Mouse (Mus musculus) cerebellum, postnatal 4 days (tissue): ENCODE measurements around the gene Grm4.

Experiments
- DNase-seq, 2 experiments: peaks; one replicate each; pipeline ENCODE4 v3.0.0; 2022; ENCODE audit warnings: low spot score in 2 of 2, mixed read lengths in 1 of 2

The Grm4 gene

DNA sequence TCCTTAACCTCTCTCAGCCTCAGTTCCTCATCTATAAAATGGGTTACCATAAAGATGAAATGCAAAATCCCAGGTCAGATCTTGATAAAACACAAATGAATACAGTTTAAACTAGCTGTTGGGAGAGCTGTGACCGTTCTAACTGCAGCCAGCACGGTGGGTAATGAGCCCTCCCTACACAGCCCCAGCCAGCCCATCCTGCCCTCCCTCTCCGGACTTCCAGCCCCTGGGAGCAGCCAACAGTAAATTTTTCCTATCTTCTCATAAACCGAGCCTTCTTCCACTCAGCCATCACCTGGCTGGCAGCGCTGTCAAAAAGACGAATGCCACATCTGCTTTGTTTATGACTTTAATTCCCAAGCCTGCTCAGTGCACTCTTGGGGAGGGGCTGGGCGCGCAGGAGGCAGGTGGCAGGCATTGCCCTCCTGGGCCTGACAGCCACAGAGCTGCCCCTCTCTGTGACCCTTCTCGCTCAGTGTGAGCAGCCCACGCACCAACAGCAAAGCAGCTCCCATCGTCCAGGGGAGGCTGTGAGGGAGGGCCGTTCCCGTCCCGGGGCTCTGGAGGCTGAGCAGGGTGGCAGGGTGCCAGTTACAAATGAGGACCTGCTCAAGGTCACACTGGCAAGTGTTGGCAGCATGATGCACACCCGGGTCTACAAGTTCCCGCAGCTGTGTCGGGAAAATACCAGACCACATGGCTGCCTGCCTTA, 75.7 kb downstream of the Grm4 start:
- no peak for DNase-seq

DNA sequence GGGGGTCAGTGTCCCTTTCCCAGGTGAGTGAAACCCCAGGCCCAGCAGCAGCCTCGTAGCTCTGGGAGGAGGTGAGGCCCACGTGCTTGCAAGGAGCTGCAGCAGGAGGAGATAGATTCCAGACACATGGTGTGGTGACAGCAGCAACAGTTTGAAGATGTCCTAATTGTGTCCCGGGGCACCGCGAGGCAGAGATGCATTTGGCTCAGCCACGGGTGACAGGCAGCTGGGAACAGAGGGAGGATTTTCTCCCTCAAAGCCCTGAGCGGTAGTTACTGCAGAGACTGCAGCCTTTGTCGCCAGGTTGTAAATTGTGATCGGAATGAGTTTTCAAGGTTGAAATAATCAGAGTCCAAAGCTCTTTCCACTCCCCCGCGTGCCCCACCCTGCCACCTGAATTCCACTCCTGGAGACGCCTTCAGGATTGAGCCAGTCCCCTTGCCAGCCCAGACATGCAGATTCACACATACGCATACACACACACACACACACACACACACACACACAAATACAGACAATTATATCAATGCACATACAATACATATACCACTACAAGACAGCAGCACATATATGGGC, 78.6 kb downstream of the Grm4 start:
- DNase-seq: no peak

DNA sequence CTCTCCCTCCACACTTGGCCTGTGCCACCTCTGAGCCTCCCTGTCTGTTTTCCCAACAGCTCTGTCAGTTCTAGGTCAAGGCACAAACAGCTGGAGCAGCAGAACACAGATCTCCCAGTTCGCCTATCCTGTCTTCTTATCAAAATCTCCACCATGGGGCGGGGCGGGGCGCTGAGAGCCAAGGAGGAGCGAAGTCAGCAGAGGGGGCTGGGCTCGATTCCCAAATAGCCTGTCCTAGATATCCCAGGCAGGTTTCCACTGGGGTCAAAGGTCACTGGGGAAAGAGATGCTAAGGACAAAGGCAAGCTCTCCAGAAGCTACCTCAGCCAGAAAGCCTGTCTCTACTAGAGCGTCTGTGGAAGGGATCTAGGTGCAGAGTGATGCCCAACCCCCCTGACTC, 79.4 kb downstream of the Grm4 start:
- DNase-seq: no peak

DNA sequence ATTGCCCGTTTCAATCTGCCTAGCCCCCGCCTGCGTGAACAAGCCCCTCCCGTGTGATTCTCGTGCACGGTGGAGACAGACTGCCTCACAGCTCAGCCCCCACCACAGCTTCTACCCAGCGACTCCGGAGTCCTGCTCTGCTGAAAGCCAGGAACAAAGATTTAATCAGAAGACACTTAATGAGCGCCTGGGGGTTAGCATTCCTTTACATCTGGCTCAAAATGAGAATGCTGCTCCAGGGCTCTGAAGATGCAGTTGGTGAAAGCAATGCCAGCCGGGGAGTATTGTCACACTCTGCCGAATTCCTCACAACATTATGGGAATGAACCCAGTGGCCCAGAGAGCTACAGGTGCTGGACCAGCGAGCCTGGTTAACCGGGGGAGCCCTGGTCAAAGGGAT, 85.4 kb downstream of the Grm4 start:
- DNase-seq: no peak

DNA sequence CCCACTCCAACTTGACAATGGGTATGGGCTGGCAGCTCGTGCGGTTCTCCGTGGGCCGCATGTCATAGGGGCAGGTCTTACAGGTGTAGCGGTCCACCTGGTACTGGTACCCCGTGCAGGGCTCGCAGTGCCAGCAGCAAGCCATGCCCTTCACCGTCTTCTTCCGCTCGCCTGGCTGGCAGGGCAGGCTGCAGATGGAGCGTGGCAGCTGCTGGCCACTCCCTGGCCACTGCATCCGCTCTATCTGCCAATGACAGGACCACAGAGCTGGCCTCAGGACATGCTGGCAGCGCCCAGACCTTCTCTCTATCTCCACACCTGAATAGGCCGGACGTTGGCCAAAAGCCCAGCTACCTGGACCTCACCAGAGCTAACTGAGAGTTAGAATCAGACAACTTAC, 86.0 kb downstream of the Grm4 start:
- DNase-seq: no peak

DNA sequence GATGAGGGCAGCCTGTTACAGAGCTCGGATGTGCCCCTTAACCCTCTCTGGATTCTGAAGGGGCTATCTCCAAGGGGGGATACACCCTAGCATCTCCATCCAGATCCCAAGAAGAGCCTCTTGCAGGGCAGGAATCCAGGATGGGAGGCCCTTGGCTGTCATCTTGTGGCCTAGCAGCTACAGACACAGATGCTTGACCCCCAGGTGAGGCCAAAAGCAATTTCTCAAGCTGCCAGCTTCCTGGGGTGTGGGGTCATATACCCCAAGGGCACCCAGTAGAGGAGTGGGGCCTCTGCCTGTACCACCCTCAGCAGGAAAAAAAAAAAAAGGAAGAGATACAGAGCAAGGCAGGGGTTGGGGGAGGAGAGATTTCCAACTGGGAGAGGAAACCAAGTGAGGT, 87.1 kb downstream of the Grm4 start:
- no peak for DNase-seq

DNA sequence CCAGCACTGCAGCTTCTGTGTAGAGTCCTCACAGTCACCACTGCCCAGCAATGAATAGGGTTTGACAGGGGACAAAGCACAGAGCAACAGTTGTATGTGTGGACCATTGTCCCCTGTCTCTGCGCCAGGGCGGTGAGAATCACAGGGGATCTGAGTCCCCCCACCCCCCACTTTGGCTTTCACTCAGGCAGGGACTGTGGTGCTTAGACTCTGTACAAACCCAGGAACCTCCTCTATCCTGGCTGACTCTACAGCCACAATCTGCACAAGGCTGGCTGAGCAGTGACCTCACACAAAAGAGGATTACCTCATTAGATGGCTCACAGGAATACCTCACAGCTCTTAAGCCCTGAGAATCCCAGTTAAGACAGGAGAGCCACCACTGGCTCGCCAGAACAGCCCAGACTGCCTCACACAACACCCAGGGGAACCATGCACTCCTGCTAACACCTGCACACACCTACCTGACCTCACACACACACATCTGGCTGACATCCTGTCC, 88.0 kb downstream of the Grm4 start:
- no peak for DNase-seq

DNA sequence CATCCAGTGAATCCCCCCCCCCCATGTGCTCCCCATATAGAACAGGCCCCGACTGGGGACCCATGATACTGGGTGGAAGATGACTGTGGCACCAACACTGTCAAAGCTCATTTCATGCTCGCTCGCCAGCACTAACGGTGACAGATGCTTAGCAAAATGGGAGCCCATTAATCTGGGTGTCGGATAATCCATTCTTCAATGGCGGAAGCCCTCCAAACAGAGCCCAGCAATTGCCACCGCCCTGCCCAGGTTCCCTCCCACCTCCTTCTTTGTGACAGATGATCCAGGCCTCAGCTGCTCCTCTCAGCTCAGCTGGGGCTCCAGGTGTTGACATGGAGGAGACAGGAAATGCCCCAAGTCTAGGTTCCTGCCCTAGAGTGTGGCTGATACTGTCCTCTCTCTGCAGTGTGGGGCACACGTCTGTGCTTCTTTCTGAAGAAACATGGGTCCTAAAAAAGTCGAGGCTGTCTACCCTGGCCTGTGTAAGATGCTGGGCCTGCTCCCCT, 89.0 kb downstream of the Grm4 start:
- DNase-seq: no peak

DNA sequence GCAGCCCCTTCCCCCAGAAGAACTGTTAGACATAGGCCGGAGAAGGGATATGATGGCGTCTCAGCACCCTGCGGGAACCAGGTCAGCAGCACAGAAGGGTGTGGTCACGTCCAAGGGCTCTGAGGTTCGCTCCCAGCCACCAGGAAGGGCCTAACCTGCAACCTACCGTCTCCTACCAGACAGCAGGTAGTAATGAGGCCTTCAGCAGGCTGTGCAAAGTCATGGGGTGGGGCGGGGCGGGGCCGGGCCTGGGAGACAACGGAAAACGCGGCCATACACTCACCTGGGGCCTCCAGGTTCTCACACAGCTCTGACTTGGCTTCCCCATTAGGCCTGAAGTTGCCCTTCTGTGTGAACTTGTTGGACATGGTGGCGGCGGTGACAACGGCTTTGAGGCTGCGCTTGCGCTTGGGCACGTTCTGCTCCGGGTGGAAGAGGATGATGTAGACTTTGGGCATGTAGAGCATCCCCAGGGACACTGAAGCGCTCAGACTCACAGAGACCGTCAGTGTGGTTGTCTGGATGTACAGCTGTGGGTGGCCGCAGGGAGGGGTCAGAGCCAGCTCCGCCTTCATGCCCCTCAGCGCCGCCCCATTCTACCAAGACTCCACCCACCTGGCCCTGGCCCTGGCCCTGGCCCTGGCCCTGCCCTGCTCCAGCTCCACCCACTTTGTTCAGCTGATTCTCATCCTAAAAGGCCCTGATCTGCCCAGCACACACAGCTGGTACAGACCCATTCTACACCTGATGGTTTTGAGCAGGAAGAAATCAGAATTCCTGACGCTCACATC, 90.0 kb downstream of the Grm4 start:
- no peak for DNase-seq

DNA sequence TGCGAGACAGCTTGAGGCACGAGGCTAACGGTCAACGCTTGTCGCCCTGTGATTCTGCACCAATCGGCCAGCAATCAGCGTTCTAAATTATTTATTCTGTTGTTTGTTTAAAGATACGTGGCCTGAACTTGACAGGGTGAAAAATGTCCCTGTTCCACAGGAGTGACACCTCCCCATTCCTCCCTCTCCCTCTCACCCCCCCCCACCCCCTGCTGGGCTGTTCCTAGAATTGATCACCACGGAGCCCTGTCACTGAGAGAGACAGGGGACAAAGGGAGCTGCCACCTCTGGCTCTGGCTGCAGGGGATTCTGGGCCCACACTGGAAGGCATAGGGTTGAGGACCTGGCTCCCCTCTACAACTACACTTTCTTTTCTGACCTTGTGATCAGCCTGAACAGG, 91.4 kb downstream of the Grm4 start:
- DNase-seq: no peak

DNA sequence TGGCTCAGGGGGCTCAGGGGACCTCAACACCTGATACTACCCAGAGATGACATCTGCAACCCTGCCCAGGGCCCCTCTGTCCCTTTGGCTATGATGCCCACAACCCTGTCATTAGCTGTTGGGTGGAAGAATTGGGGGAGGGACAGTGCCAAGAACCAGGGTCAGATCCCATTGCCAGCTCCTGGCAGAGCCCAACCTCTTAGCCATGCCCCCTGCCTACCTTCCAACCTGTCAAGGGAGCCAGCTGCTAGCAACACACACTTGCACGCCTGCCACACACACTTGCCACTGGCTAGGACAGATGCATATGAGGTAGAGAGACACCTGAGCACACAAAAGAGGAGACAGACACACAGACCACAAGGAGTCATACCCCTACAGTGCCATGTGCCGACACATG, 96.2 kb downstream of the Grm4 start:
- DNase-seq: no peak

DNA sequence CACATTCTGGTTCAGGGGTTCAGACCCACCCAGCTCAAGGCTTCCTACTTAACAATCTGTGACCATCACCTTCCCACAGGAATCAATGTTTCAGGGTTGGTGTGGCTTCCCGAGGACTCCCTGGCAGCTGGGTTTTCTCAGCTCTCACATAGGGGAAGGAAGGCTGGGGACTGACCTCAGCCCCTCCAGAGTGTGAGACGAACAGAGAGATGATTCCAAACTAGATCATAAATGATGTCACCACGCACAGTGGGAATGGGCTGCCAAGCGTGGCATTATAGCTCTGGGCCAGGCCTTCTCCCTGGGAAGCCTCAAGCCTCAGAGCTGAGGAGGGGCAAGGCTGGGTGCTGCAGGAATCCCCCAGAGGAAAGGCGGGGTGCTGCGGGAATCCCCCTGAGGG, 96.8 kb downstream of the Grm4 start:
- DNase-seq: no peak

DNA sequence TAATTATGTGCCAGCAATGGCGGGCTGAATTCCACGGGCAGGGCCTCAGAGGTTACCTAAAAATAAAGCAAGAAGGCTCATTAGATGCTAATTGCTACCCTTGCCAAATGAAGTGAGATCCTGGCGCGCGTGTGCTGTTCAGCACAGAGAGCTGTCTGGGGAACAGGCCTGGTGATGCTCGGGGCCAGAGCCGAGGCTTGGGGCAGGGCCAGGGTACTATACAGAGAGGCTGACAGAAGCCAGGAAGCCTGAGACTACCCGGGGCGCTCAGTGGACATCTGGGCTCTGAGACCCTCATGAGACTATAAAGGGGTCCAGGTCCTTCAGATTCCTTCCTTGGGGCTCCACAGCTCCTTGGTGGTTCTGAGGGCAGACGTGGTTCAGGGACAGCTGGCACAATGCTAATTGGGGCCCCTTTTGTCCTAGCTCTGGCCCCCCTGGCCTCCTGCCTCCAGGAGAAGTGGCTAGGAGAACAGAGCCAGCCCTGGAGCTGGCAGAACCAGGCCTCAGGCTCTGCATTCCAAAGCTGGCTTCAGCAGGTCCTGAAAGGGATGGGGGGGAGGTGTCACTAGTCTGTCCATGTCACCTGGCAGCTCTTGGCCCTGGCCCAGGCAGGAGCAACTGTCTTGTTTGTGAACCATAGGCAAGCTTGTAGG, 98.3 kb downstream of the Grm4 start:
- peak in 1 of 2 experiments; percentile 59 for DNase-seq

DNA sequence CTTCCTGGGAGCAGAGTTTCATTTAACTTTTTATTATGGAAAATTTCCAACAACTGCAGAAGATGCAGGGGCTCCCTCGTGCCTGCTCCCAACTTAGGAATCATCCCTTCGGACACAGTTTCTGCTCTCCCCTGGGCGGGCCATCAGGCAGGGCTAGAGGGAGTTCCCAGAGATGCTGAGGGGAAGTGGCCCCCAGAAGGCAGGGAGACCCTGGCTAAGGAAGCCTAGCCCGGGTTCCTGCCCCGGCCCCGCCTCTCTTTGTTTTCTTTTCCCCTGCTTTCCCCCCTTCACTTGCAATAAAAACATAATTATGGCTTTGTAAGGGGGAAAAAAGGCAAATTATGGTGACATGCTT, 98.9 kb downstream of the Grm4 start:
- no peak for DNase-seq

DNA sequence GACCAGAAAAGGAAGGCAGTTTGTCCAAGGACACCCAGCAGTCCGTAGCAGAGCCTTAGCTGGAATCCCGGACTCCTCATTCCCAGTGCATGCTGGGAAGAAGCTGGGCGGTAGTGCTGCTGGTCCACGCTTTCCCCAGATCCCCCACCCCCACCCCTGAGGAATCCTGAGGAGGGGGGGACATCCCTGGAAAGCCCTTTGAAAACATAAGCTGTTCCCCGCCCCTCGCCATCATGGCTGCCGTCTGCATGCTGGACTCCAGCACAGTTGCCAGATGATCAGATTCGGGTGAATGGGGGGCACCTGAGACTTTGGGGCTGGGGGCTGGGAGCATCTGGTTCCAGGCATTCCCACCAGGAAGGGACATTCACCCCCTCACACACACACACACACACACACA, 99.4 kb downstream of the Grm4 start:
- DNase-seq: no peak

DNA sequence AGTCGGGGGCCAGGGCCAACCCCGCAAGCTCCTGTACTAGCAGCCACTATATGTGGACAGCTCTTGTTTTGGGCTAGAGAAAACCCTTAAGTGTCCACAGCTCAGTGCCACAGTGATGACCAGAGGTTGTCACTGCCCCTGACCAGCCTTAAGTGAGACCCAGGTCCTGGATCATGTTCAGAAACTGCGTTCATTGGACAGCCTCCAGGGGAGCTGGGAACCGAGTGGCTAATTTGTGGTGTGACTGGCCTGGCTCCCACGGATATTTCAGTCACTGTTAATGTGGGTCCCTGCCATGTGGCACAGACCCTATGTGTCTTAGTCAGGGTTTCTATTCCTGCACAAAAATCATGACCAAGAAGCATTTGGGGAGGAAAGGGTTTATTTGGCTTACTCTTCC, 112.2 kb downstream of the Grm4 start:
- no peak for DNase-seq

DNA sequence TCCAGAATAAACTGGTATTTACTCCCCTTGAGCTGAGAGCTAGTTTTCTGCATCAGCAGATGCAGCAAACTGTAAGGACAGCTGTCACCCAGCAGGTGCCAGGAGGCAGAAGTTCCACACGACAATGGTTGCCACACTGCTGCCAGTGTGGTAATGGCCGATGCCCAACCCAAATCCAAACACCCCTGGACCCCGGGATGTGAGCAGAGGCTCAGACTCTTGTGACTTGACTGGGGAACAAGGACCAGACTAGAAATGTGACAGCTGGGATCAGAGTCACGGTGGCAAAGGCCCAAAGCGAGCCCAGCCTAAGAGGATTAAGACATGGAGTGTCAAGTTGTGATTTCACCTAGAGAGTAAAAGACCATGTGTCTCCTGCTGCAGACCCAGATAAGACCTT, 112.7 kb downstream of the Grm4 start:
- peak in 1 of 2 experiments; percentile 52 for DNase-seq

DNA sequence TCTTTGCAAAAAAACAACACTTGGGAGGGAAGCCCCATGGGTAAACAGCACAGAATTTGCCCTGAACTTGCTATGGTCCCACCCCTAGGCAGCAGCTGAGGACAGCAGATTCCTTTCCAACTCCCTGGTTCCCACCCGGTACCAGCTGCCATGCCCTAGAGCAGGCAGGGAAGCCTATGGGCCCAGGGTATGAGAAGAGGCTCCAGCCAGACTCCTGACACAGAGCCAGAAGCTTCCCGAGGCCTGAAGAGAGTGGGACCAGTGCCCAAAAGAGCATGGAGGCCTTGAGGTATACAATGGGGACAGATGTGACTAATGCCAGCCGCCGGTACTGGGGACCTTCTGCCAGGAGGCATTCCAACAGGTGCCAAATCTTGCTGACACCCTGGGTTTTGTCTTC, 114.2 kb downstream of the Grm4 start:
- DNase-seq: peak in 1 of 2 experiments; percentile 77

DNA sequence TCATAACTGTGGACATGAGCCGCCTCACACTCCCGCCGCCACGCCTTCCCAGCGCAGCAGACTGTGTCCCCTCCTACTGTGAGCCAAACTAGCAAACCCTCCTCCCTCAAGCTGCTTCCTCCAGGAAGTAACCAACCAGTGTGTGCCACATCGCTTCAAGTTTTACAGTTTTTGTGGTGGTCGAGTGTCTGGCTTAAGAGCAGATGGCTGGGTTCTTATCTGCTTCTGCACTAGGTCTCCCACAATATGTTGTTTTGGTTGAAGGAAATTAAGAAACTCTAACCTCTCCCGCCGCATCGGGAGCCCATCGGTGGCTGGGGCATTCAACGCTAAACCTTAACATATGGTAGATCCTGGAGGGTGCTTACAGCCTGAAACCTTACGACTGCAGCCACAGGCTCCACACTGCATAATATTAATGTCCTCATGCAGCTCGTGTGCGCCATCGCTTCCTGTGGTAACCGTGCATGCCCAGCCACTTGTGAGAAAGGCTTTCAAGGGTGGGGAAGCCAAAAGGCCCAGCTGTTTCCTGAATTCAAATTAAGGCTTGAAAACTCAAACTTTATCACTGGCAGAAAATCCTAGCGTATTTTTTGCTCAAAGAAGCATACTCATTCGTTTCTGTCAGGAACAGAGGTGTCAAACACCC, 115.7 kb downstream of the Grm4 start:
- no peak for DNase-seq

DNA sequence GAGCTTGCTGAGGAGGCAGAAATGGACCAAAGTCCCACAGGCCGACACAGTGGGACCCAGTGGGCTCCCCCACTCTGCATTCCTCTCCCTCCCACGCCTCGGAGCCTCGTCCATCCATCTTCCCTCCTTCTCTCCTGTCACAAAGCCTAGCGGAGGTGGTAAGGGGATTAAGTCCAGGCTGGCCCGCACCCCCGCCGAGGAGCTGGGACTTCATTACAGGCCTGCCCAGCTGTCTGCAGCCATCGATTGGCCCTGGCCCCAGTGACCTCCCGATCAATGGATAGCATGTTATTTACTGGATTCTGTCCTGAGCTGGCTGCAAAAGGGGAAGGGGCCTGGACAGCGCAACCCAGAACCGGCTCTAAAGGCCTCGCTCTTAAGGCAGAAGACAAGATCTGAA, 120.0 kb downstream of the Grm4 start:
- DNase-seq: no peak

DNA sequence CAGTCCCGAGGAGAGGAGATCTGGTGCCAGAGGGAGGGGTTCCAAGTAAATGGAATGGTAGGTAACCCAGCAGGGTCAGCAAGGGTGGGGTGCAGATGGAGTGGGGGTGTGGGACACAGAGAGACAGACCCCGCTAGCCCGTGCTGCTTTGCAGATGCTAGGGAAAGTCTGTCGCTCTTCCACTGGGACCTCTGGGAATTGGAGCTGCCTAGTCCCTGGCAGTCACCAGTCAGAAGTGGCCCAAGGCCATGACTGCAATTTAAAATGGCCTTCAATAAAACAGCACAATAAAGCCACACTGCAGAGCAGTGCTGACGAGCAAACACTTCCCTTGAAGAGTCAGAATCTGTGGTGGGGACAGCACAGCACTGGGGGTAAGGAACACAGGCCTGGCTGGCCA, 127.3 kb downstream of the Grm4 start:
- no peak for DNase-seq

DNA sequence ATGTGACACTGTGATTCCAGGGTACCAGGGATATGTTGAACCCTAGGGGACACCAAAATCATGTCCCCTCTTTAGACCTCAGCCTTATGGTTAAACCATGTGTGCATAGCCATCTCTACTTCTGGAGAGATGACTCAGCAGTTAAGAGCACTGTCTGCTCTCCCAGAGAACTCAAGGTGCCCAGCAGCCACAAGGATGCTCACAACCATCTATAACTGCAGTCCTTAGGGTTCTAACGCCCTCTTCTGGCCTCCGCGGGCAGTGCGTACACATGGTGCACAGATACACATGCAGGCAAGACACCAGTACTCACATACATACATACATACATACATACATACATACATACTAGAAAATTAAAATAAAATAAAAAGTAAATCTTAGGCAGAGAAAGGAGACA, 127.8 kb downstream of the Grm4 start:
- DNase-seq: peak in 1 of 2 experiments; percentile 36
